In genomic region chr6:53497904-53498536, GRCm38 (mm10) we compare ENCODE assay signal across 19 mouse cellular contexts.
DNase-seq lines count a peak whose midpoint lies in the region; ATAC-seq and TF ChIP-seq lines count a peak whose summit lies in the region.
"Had no signal": no experiment of that assay in that cellular context is flagged by ENCODE, and none has a peak within 500 bp of the region (broad histone marks: within the 10 kb centered on the region; RNA-seq: fewer than 3 reads in every experiment).

No protein-coding gene starts in this region.

- H3K4me3 ChIP-seq in heart, embryonic 13.5 days: no peak overlapping the region
- no peak overlapping the region for H3K4me3 ChIP-seq in heart, embryonic 12.5 days
- H3K4me3 ChIP-seq in embryonic fibroblast, embryonic 13.5 days (ENCODE audit: insufficient read depth, low read length): no peak overlapping the region
- H3K4me3 ChIP-seq in stomach, embryonic 16.5 days (replicated peaks; ENCODE audit: low read length): no peak overlapping the region
- H3K4me3 ChIP-seq: embryonic facial prominence, embryonic 13.5 days; forebrain, embryonic 13.5 days; hindbrain, embryonic 12.5 days; kidney, embryonic 15.5 days; midbrain, embryonic 12.5 days had no signal

- H3K4me2 ChIP-seq in heart, embryonic 13.5 days: no peak overlapping the region
- no peak overlapping the region for H3K4me2 ChIP-seq in heart, embryonic 12.5 days
- H3K4me2 ChIP-seq in stomach, embryonic 16.5 days (ENCODE audit: low read depth, low read length): no peak overlapping the region
- H3K4me2 ChIP-seq: embryonic facial prominence, embryonic 13.5 days; forebrain, embryonic 13.5 days; hindbrain, embryonic 12.5 days; kidney, embryonic 15.5 days; midbrain, embryonic 12.5 days had no signal

- no peak for TF ChIP-seq CTCF in embryonic fibroblast, embryonic 13.5 days (IDR thresholded peaks at IDR 0.05; ENCODE audit: borderline replicate concordance, insufficient read depth, low read length)

- ATAC-seq in heart, embryonic 13.5 days (ENCODE audit: extremely low read depth, insufficient number of reproducible peaks, low FRiP score, low TSS enrichment): no peak
- no peak for ATAC-seq in heart, embryonic 12.5 days (ENCODE audit: insufficient number of reproducible peaks, low FRiP score)
- ATAC-seq in stomach, embryonic 16.5 days (ENCODE audit: insufficient read depth, low FRiP score): peak; percentile 74
- ATAC-seq: forebrain, embryonic 13.5 days had no signal

- peak; percentile 29 for DNase-seq in testis, postnatal 10 days (ENCODE audit: low spot score)
- DNase-seq in testis, postnatal 14 days (ENCODE audit: low spot score): no peak
- no peak for DNase-seq in ovary, postnatal 10 days (ENCODE audit: low spot score)
- no peak for DNase-seq in left cerebral cortex, postnatal 4 days
- DNase-seq: adrenal gland, postnatal 10 days; cerebellum, adult 2 months; right cerebral cortex, adult 18-20 months; spleen, adult 18-20 months had no signal

- no peak for TF ChIP-seq POLR2A in embryonic fibroblast, embryonic 13.5 days (IDR thresholded peaks at IDR 0.05; ENCODE audit: low read depth, low read length)

- H3K36me3 ChIP-seq in heart, embryonic 13.5 days: peaks cover 2% of the 10 kb centered on the region; the same call in 1 of the 2 replicates
- H3K36me3 ChIP-seq in heart, embryonic 12.5 days: no peaks in the 10 kb centered on the region
- no peaks in the 10 kb centered on the region for H3K36me3 ChIP-seq in stomach, embryonic 16.5 days (ENCODE audit: control insufficient read depth, insufficient read depth, low read length)
- H3K36me3 ChIP-seq: embryonic facial prominence, embryonic 13.5 days; hindbrain, embryonic 12.5 days; kidney, embryonic 15.5 days; midbrain, embryonic 12.5 days had no signal

- WGBS in heart, embryonic 13.5 days: 78% methylated on average over 10 of the region's 10 CpGs
- 77% methylated on average over 10 of the region's 10 CpGs for WGBS in heart, embryonic 12.5 days
- 70% methylated on average over 10 of the region's 10 CpGs for WGBS in stomach, embryonic 16.5 days

- peaks cover 34% of the 10 kb centered on the region for H3K4me1 ChIP-seq in heart, embryonic 13.5 days
- peaks cover 24% of the 10 kb centered on the region for H3K4me1 ChIP-seq in heart, embryonic 12.5 days (replicated peaks)
- H3K4me1 ChIP-seq in embryonic fibroblast, embryonic 13.5 days (ENCODE audit: control insufficient read depth, insufficient read depth, low read length): peaks cover 8% of the 10 kb centered on the region; the same call in 1 of the 2 replicates
- peaks cover 8% of the 10 kb centered on the region; the same call in 1 of the 2 replicates for H3K4me1 ChIP-seq in stomach, embryonic 16.5 days (ENCODE audit: control insufficient read depth, insufficient read depth, low read length)
- H3K4me1 ChIP-seq: midbrain, embryonic 12.5 days had no signal

- H3K9ac ChIP-seq in heart, embryonic 13.5 days: no peak overlapping the region
- H3K9ac ChIP-seq in heart, embryonic 12.5 days: no peak overlapping the region
- H3K9ac ChIP-seq in stomach, embryonic 16.5 days (ENCODE audit: low read length): no peak overlapping the region
- H3K9ac ChIP-seq: embryonic facial prominence, embryonic 13.5 days; forebrain, embryonic 13.5 days; hindbrain, embryonic 12.5 days; kidney, embryonic 15.5 days; liver, embryonic 14.5 days; midbrain, embryonic 12.5 days had no signal

- intact Hi-C loops in left cerebral cortex, postnatal 4 days (cut with DNase I): no loop called here

- no peaks in the 10 kb centered on the region for H3K27me3 ChIP-seq in heart, embryonic 13.5 days (replicated peaks)
- no peaks in the 10 kb centered on the region for H3K27me3 ChIP-seq in heart, embryonic 12.5 days (replicated peaks)
- H3K27me3 ChIP-seq in stomach, embryonic 16.5 days (ENCODE audit: control insufficient read depth, insufficient read depth, low read length): no peaks in the 10 kb centered on the region
- H3K27me3 ChIP-seq: embryonic facial prominence, embryonic 13.5 days; forebrain, embryonic 13.5 days; hindbrain, embryonic 12.5 days; kidney, embryonic 15.5 days; midbrain, embryonic 12.5 days had no signal

- H3K27ac ChIP-seq in heart, embryonic 13.5 days (replicated peaks): 0 out of 2 replicates have a peak overlapping the region, but pooled peaks have one; percentile 20
- H3K27ac ChIP-seq in heart, embryonic 12.5 days (ENCODE audit: poor library complexity, severe bottlenecking): no peak overlapping the region
- peak overlapping the region; percentile 52 for H3K27ac ChIP-seq in embryonic fibroblast, embryonic 13.5 days (ENCODE audit: insufficient read depth, low read length)
- no peak overlapping the region; the same call in 1 of the 2 replicates for H3K27ac ChIP-seq in stomach, embryonic 16.5 days (ENCODE audit: low read length)
- H3K27ac ChIP-seq: embryonic facial prominence, embryonic 13.5 days; forebrain, embryonic 13.5 days; hindbrain, embryonic 12.5 days; kidney, embryonic 15.5 days; liver, embryonic 14.5 days; macrophage; midbrain, embryonic 12.5 days had no signal

- 0 out of 2 replicates have a peak, but pooled peaks cover under 1% of the 10 kb centered on the region for H3K9me3 ChIP-seq in heart, embryonic 13.5 days
- H3K9me3 ChIP-seq in heart, embryonic 12.5 days (replicated peaks): 0 out of 2 replicates have a peak, but pooled peaks cover 4% of the 10 kb centered on the region
- 0 out of 2 replicates have a peak, but pooled peaks cover under 1% of the 10 kb centered on the region for H3K9me3 ChIP-seq in stomach, embryonic 16.5 days (replicated peaks; ENCODE audit: control insufficient read depth, low read length)
- H3K9me3 ChIP-seq: embryonic facial prominence, embryonic 13.5 days; forebrain, embryonic 13.5 days; hindbrain, embryonic 12.5 days; midbrain, embryonic 12.5 days had no signal

Comparison
In these comparisons a context has a peak if more than half of its experiments do, and no peak if none do; other contexts are left out.
1. H3K27ac ChIP-seq: peak in heart, embryonic 13.5 days (single experiment) and embryonic fibroblast, embryonic 13.5 days (single experiment); none in heart, embryonic 12.5 days (single experiment) and stomach, embryonic 16.5 days (single experiment).